Mouse (Mus musculus) heart, adult 2 months (tissue): ENCODE measurements around the gene Gm38392.

ENCODE experiments used
- CTCF ChIP-seq: fragments of 200-600 bp; IDR thresholded peaks from 2 replicates; pipeline ENCODE4 v1.8.1; 2022; ENCODE audit warnings: antibody characterized with exemption, mild to moderate bottlenecking, moderate library complexity
- EP300 ChIP-seq: fragments of 200-500 bp; IDR thresholded peaks from 2 replicates; pipeline ENCODE4 v1.6.1; 2011; ENCODE audit warnings: low read depth, low read length, control low read depth; ENCODE audit not compliant: insufficient read depth
- POLR2A ChIP-seq: fragments of 200-500 bp; IDR thresholded peaks from 2 replicates; pipeline ENCODE4 v1.6.1; 2011; ENCODE audit warnings: mild to moderate bottlenecking, low read depth, low read length, control low read depth; ENCODE audit not compliant: insufficient read depth

GRCm38 (mm10) chr3:88262346-88262745, 24.7 kb downstream of the Gm38392 start:
- TF ChIP-seq CTCF (no peak), EP300 (no peak), POLR2A (no peak)
